Mouse (Mus musculus) erythroblast, embryonic 14.5 days (primary cell): ENCODE measurements around the gene Resp18.

Source experiments
- GATA1 ChIP-seq: IDR thresholded peaks from 2 replicates; pipeline ENCODE4 v1.6.1; 2012; ENCODE audit warnings: low read length, inconsistent platforms, mixed read lengths
- TAL1 ChIP-seq: IDR thresholded peaks from 3 replicates; pipeline ENCODE4 v1.6.1; 2012; ENCODE audit warnings: low read length, inconsistent platforms, mixed read lengths

GRCm38 (mm10) chr1:75225473-75225872 is 52.7 kb downstream of the Resp18 start:
- no peak for TF ChIP-seq TAL1
- TF ChIP-seq GATA1, result no peak
